Mouse (Mus musculus) mesoderm, embryonic 11.5 days (tissue): Measurements from ENCODE around the gene Masp2.

ENCODE experiments used
- DNase-seq: peaks from one replicate; pipeline ENCODE4 v3.0.0-alpha.2; 2012; ENCODE audit warnings: low read depth, low spot score

The Masp2 gene

GRCm38 (mm10) chr4:148602357-148603120 is at the start of gene Masp2:
Gene Masp2, plus strand, starts transcription at chr4:148602554.
- DNase-seq = no peak

GRCm38 (mm10) chr4:148557766-148558165 is 44.6 kb upstream of the Masp2 start:
- no peak for DNase-seq

GRCm38 (mm10) chr4:148558297-148559000 is 43.9 kb upstream of the Masp2 start, which contains the start of gene Exosc10:
Gene Exosc10, plus strand, starts transcription at chr4:148558429.
- peak; percentile 89 for DNase-seq

GRCm38 (mm10) chr4:148562676-148563075 is 39.7 kb upstream of the Masp2 start:
- DNase-seq = no peak

GRCm38 (mm10) chr4:148563595-148563994 is 38.8 kb upstream of the Masp2 start:
- DNase-seq = no peak

DNA sequence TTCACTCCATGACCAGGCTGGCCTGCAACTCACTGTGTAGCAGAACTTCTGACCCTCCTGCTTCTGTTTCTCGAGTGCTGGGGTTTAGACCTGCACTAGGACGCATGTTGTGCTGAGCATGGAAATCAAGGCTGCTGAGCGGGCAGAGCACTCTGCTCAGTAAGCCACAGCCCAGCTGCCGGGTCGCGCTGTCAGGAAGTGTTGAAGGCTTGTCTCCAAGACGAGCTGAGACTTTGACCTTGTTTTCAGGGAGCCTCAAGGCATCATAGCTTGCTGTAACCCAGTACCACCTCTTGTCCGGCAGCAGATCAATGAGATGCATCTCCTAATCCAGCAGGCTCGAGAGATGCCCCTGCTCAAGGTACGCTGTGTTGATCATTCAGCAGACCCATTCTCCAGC is 32.2 kb upstream of the Masp2 start:
- no peak for DNase-seq

GRCm38 (mm10) chr4:148570693-148571295 is 31.6 kb upstream of the Masp2 start:
- DNase-seq = no peak

DNA sequence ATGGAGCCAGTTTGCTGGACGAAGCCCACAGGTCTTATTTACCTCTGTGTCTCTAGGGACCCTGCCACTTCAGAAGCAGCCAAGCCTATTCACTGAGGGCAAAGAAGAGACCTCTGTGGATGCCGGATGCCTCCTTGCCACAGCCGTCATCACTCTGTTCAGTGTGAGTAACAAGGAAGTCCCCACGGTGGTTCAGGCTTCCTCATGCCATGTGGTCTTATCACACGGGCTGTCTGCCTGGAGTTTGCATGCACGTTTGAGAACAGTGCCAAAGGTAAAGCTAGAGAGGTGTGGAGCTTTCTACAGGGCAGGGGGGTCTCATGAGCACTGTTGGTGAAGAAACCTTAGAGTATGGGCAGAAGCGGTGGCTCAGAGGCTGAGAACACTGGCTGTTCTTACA is 29.1 kb upstream of the Masp2 start:
- no peak for DNase-seq

- DNase-seq = no peak
Measured at GRCm38 (mm10) chr4:148580765-148581164, 21.6 kb upstream of the Masp2 start.

DNA sequence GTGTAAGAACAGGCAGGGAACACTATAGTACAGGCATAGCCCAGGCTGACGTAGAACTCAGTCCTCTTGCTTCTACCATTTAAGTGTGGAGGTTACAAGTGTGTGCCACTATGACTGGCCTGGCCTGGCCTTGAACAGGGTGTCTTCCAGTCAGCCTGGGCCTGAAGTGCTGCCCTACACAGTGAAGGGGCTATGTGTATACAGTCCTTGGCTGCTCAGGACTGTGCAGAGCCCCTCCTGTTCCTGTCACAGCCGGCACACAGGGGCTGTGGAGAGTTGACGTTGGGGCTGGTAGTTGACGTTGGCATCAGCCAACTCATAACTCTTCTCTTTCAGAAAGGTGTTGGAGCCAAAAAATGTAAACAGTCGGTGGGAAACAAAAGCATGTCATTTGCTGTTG is 20.9 kb upstream of the Masp2 start:
- no peak for DNase-seq

GRCm38 (mm10) chr4:148583257-148583656 is 19.1 kb upstream of the Masp2 start:
- DNase-seq = no peak

DNA sequence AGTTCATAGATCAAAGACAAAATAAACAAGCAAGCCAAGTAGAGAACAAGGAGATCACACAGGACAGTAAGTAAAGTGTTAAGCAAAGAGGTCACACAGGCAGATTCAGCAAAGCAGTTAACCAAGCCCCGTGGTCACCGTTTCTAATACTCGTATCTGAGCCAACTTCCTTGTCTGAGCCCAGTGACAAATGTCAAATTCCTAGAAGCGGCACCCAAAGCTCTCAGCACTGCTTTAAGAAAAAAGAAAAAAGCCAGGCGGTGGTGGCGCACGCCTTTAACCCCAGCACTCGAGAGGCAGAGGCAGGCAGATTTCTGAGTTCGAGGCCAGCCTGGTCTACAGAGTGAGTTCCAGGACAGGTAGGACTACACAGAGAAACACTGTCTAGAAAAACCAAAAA is 15.7 kb upstream of the Masp2 start:
- no peak for DNase-seq

GRCm38 (mm10) chr4:148588793-148589192 is 13.6 kb upstream of the Masp2 start:
- no peak for DNase-seq

DNA sequence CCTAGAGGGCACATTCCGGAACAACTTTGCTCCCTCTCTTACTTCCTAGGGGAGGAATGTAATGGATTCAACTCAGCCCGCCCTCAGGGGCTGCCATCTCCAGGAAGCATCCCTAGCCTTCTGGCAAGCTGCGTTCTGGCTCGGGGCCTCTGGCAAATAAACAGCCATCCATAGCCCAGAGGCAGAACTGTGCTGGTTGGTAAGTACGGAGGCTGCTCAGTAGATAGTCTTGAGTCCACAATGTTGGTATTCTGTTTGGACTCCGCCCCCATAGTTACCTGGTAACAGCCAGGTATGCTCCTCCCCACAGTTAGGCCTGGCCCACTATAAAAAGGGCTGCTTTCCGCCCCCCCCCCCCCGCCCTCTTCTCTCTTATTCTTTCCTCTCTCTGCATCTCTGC is 12.8 kb upstream of the Masp2 start:
- DNase-seq = no peak

- DNase-seq = peak; percentile 39
Measured at GRCm38 (mm10) chr4:148590421-148591170, 11.8 kb upstream of the Masp2 start.

- peak; percentile 97 for DNase-seq
Measured at GRCm38 (mm10) chr4:148591171-148591630, 11.2 kb upstream of the Masp2 start, which contains the start of gene Srm. Gene Srm, plus strand, starts transcription at chr4:148591503.

DNA sequence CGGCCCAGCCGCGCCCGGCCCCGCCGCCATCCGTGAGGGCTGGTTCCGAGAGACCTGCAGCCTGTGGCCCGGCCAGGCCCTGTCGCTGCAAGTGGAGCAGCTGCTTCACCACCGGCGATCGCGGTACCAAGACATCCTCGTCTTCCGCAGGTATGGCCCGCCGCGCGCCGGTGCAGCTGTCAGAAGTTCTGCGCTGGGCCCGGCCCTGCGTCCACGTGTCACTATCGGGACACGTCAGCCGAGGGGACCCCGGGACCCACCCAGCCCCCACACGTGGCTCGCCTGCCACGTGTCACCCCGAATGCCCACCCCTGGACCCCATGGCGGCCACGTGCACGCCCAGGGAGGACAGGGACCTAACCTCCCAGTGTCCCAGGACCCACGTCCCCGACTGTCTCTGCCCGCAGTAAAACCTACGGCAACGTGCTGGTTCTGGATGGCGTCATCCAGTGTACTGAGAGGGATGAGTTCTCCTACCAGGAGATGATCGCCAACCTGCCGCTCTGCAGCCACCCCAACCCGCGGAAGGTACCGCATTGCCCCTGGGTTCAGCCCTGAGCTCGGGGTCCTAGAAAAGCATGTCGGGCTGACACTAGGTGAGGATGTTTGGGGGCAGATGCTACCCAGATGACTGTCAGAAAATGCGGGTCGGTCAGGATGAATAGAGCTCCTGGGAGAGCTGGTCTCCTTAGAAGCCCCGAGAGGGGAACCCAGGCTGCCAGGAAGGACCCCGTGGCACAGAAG is 10.5 kb upstream of the Masp2 start:
- DNase-seq = peak; percentile 50

- no peak for DNase-seq
Measured at GRCm38 (mm10) chr4:148593996-148594395, 8.4 kb upstream of the Masp2 start.

- no peak for DNase-seq
Measured at GRCm38 (mm10) chr4:148595916-148596315, 6.4 kb upstream of the Masp2 start.

DNA sequence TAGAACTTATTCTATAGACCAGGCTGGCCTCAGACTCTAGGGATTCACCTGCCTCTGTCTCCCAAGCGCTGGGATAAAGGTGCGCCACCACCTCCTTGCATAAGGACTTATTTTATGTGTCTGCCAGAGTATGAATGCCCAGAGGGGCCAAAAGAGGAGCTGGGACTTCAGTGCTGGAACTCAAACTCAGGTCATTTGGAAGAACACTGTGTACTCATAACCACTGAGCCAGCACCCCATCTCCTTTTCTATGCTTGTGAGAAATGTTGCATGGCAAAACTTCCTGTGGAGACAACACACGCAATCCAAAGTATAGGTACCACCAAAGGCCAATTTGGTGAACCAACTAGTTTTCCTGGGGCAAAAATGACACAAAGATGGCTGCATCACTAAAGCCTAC is 5.6 kb upstream of the Masp2 start:
- no peak for DNase-seq

- no peak for DNase-seq
Measured at GRCm38 (mm10) chr4:148598826-148599225, 3.5 kb upstream of the Masp2 start.
